Mouse (Mus musculus): ENCODE measurements around the gene Tac2. TPM values are rescaled to one million over a fixed set of nuclear protein-coding genes. Genes with fewer than 3 reads are reported as not detected.

Gene Tac2
- total and polyA plus RNA-seq, 2 experiments from 2014 or later, result 0.23 TPM; not detected in 1

- TF ChIP-seq CTCF (IDR thresholded peaks at IDR 0.05; ENCODE audit: low read depth), result peak; percentile 91
- no peak for TF ChIP-seq EP300 (IDR thresholded peaks at IDR 0.05; ENCODE audit: low read depth)
- Histone ChIP-seq H3K36me3 (replicated peaks; ENCODE audit: control insufficient read depth, insufficient read depth, low read length) (no peaks in the 10 kb centered on the region), H3K27ac (ENCODE audit: low read depth) (peak overlapping the region; percentile 62; the same call in 1 of the 2 replicates), H3K27me3 (ENCODE audit: control insufficient read depth, insufficient read depth, low read length) (no peaks in the 10 kb centered on the region), H3K9me3 (replicated peaks; ENCODE audit: control insufficient read depth, low read length) (no peaks in the 10 kb centered on the region), H3K4me1 (ENCODE audit: control insufficient read depth, insufficient read depth) (peaks cover 10% of the 10 kb centered on the region; the same call in 1 of the 2 replicates), H3K4me2 (ENCODE audit: low read depth, low read length) (peak overlapping the region; percentile 98), H3K4me3 (ENCODE audit: low read depth, low read length) (peak overlapping the region; percentile 82), H3K9ac (replicated peaks; ENCODE audit: low read depth, low read length) (peak overlapping the region; percentile 69)
- DNase-seq (ENCODE audit: low spot score) (peak; percentile 92), ATAC-seq (ENCODE audit: insufficient read depth, low read depth) (no peak)
- WGBS, result 6% methylated on average over 14 of the region's 14 CpGs
Measured at GRCm38 (mm10) chr10:127677591-127678336, 46.5 kb upstream of the Tac2 start.

DNA sequence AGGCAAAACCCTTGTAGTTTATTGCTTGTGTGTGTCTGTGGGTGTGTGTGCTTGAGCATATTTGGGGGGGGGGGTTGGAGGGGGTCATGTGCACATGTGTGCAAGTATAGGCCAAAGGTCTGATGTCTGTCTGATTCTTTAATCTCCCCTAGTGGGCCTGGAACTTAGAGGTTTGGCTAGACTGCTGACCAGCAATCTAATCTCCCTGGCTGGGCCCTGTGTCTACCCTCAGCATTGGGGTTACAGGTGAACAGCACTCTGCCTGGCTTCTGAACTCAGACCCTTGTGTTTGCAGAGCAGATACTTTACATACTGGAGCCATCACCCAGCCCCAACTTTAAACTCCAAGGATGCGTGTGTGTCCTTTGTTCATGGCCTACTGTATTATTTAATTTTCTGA lies 45.1 kb upstream of the Tac2 start:
- no peak for DNase-seq (ENCODE audit: low spot score)
- ATAC-seq (ENCODE audit: insufficient read depth, low read depth), result no peak
- H3K9ac ChIP-seq (replicated peaks; ENCODE audit: low read depth, low read length), result no peak overlapping the region
- H3K4me2 ChIP-seq (ENCODE audit: low read depth, low read length), result no peak overlapping the region
- WGBS, result 90% methylated on average over 1 of the region's 1 CpGs
- no peak overlapping the region for H3K4me3 ChIP-seq (ENCODE audit: low read depth, low read length)
- peaks cover 10% of the 10 kb centered on the region; the same call in 1 of the 2 replicates for H3K4me1 ChIP-seq (ENCODE audit: control insufficient read depth, insufficient read depth)
- H3K9me3 ChIP-seq (replicated peaks; ENCODE audit: control insufficient read depth, low read length), result no peaks in the 10 kb centered on the region
- no peaks in the 10 kb centered on the region for H3K36me3 ChIP-seq (replicated peaks; ENCODE audit: control insufficient read depth, insufficient read depth, low read length)
- H3K27ac ChIP-seq (ENCODE audit: low read depth), result no peak overlapping the region
- H3K27me3 ChIP-seq (ENCODE audit: control insufficient read depth, insufficient read depth, low read length), result no peaks in the 10 kb centered on the region
- TF ChIP-seq EP300 (IDR thresholded peaks at IDR 0.05; ENCODE audit: low read depth), result no peak
- TF ChIP-seq CTCF (IDR thresholded peaks at IDR 0.05; ENCODE audit: low read depth), result no peak

- Histone ChIP-seq H3K9me3 (replicated peaks; ENCODE audit: control insufficient read depth, low read length) (no peaks in the 10 kb centered on the region), H3K9ac (replicated peaks; ENCODE audit: low read depth, low read length) (no peak overlapping the region), H3K4me1 (ENCODE audit: control insufficient read depth, insufficient read depth) (peaks cover 10% of the 10 kb centered on the region; the same call in 1 of the 2 replicates), H3K27ac (ENCODE audit: low read depth) (no peak overlapping the region), H3K4me2 (ENCODE audit: low read depth, low read length) (no peak overlapping the region), H3K27me3 (ENCODE audit: control insufficient read depth, insufficient read depth, low read length) (no peaks in the 10 kb centered on the region), H3K36me3 (replicated peaks; ENCODE audit: control insufficient read depth, insufficient read depth, low read length) (no peaks in the 10 kb centered on the region), H3K4me3 (ENCODE audit: low read depth, low read length) (no peak overlapping the region)
- no peak for DNase-seq (ENCODE audit: low spot score)
- TF ChIP-seq EP300 (IDR thresholded peaks at IDR 0.05; ENCODE audit: low read depth) (no peak), CTCF (IDR thresholded peaks at IDR 0.05; ENCODE audit: low read depth) (no peak)
- ATAC-seq (ENCODE audit: insufficient read depth, low read depth), result no peak
- WGBS, result 80% methylated on average over 3 of the region's 3 CpGs
Measured at GRCm38 (mm10) chr10:127679881-127680280, 44.4 kb upstream of the Tac2 start.

- no peaks in the 10 kb centered on the region for H3K36me3 ChIP-seq (replicated peaks; ENCODE audit: control insufficient read depth, insufficient read depth, low read length)
- ATAC-seq (ENCODE audit: insufficient read depth, low read depth), result no peak
Measured at GRCm38 (mm10) chr10:127682886-127683285, 41.4 kb upstream of the Tac2 start.

GRCm38 (mm10) chr10:127691053-127691452 lies 33.2 kb upstream of the Tac2 start:
- Histone ChIP-seq H3K9me3 (replicated peaks; ENCODE audit: control insufficient read depth, low read length) (no peaks in the 10 kb centered on the region), H3K4me2 (ENCODE audit: low read depth, low read length) (no peak overlapping the region), H3K27me3 (ENCODE audit: control insufficient read depth, insufficient read depth, low read length) (no peaks in the 10 kb centered on the region), H3K36me3 (replicated peaks; ENCODE audit: control insufficient read depth, insufficient read depth, low read length) (peaks cover 37% of the 10 kb centered on the region), H3K4me3 (ENCODE audit: low read depth, low read length) (no peak overlapping the region), H3K27ac (ENCODE audit: low read depth) (no peak overlapping the region), H3K9ac (replicated peaks; ENCODE audit: low read depth, low read length) (no peak overlapping the region), H3K4me1 (ENCODE audit: control insufficient read depth, insufficient read depth) (no peaks in the 10 kb centered on the region; the same call in 1 of the 2 replicates)
- no peak for TF ChIP-seq EP300 (IDR thresholded peaks at IDR 0.05; ENCODE audit: low read depth)
- no peak for TF ChIP-seq CTCF (IDR thresholded peaks at IDR 0.05; ENCODE audit: low read depth)
- 22% methylated on average over 1 of the region's 1 CpGs for WGBS
- DNase-seq (ENCODE audit: low spot score) (no peak), ATAC-seq (ENCODE audit: insufficient read depth, low read depth) (no peak)

More at GRCm38 (mm10) chr10:127682886-127683285, 41.4 kb upstream of the Tac2 start:
- no peak overlapping the region for H3K4me2 ChIP-seq (ENCODE audit: low read depth, low read length)
- no peaks in the 10 kb centered on the region for H3K27me3 ChIP-seq (ENCODE audit: control insufficient read depth, insufficient read depth, low read length)
- H3K9me3 ChIP-seq (replicated peaks; ENCODE audit: control insufficient read depth, low read length), result no peaks in the 10 kb centered on the region
- WGBS, result 79% methylated on average over 6 of the region's 6 CpGs
- TF ChIP-seq EP300 (IDR thresholded peaks at IDR 0.05; ENCODE audit: low read depth) (no peak), CTCF (IDR thresholded peaks at IDR 0.05; ENCODE audit: low read depth) (no peak)
- no peak overlapping the region for H3K4me3 ChIP-seq (ENCODE audit: low read depth, low read length)
- DNase-seq (ENCODE audit: low spot score), result no peak
- no peak overlapping the region for H3K9ac ChIP-seq (replicated peaks; ENCODE audit: low read depth, low read length)
- no peak overlapping the region for H3K27ac ChIP-seq (ENCODE audit: low read depth)
- peaks cover 3% of the 10 kb centered on the region; the same call in 1 of the 2 replicates for H3K4me1 ChIP-seq (ENCODE audit: control insufficient read depth, insufficient read depth)
